Mouse (Mus musculus) fat pad, adult 2 months (tissue): ENCODE measurements at regions not wholly inside any gene's neighbourhood (a gene's known extent, or its start where the extent isn't known, plus 50 kb on each side); places are given as distances from the start of the nearest gene placed in this dataset.
"Not testable (repeated sequence)": the region's sequence is repeated elsewhere in the genome, so short reads cannot be mapped to it uniquely, and the experiment has no call there.

Source experiments
- DNase-seq: peaks from one replicate; pipeline ENCODE4 v3.0.0-alpha.2; 2011; ENCODE audit warnings: low read depth, low spot score; ENCODE audit errors: extremely low read depth

DNA sequence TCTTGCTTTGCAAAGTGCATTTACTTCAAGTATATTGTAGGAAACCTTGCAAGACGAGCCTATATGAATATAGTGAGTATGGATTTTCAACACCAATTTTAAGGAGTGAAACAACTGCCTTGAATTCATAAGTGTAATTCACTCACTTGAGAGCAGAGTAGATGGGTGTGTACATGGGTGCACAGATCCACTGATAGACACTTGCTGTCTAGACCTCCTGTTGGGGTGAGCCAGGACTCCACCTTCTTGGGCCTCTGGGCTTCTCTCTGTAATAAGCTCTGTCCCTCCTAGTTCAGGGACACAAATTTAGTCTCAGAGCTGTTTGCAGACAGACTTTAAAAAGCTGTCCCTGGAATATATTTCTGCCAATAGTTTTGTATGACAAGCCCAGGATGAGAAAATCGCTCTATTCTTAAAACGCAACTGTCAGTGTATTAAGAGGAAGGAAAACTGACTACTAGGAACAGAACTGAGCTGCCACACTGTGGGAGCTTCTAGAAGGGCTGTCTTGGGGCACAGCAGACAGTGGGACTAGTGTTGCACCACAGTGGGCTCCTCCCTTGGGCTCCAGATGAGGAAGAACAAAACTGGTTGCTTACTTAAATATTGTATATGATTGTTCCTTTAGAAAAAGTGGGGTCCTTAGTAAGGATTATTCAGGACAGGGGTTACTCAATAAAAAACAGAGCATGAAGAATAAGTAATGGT is 395.7 kb upstream of the Id2 start:
- no peak for DNase-seq

DNA sequence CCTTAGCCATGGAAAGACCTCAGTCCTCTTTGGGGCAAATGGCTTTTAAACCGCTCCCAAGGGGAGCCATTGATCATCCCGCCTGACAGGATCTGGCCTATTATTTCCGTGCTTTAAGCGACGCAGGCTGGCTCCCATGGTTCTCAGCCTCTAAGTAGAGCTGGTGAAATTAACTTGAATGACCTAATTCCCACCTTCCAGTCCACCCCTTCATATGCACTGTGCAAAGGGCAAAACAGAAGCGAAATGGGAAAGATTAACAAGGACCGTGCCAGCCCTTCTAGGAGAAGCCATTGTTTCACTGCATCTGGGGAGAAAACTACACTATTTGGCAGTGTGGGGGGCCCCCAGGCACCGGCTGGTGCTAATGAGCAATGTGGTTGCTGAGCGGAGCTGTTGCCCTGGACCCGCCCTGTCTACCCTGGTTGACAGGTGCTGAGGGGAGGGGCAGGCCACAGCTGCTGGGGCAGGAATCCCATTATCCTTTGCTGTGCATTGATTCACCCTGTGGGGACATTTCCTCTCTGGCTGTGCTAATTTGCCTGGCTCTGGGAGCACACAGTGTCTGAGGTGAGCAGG is 378.3 kb upstream of the Id2 start:
- DNase-seq, result no peak

DNA sequence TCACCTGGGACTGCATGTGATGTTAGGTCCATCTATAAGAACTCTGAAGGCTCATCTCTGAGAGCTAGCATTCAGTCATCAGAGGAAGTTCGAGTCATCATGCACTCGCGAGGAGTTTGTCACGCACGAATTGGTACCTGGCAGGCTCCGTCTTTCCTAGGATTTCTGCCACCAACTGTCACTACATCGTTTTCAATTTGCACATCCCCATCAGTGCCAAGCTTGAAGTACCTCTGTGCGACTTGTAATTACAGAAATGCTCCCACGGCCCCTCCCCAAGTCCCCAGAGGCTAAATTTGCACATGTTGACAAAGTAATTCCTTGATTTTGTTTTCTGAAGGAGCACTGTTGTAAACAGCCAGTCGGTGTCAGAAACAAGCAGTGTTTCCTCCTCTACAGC is 372.2 kb upstream of the Id2 start:
- no peak for DNase-seq

DNA sequence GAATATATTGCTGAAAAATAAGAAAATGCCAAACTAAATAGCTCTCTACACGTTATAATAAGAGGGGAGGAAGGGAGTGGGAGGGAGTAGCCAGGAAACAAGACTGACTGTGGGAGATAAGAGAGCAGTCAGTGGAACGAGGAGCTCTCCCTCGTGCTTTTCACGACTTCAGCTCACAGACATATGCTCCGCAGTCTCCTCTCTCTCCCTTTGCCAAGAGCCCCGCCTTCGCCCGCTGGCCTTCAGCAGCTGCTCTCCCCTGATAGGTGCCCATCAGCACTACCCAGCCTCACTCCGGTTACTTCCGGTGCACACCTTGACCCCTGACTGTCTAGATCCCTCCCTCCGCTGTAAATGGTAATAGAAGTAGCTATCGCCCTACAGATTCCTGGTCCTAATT is 370.8 kb upstream of the Id2 start:
- no peak for DNase-seq

DNA sequence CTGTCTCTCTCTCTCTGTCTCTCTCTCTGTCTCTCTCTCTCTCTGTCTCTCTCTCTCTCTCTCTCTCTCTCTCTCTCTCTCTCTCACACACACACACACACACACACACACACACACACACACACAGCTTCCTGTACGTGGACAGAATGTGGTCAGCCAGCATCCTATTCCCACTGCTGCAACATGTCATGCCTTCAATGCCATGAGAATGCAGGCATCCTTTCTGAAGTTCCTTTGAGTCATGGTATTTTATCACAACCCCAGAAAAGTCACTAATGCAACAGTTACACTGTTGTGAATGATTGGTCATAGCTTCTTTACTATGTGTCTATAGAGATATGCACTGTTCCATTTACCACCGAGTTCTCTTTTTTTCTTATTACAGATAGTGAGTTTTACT is 365.8 kb upstream of the Id2 start:
- DNase-seq, result not testable (repeated sequence)

DNA sequence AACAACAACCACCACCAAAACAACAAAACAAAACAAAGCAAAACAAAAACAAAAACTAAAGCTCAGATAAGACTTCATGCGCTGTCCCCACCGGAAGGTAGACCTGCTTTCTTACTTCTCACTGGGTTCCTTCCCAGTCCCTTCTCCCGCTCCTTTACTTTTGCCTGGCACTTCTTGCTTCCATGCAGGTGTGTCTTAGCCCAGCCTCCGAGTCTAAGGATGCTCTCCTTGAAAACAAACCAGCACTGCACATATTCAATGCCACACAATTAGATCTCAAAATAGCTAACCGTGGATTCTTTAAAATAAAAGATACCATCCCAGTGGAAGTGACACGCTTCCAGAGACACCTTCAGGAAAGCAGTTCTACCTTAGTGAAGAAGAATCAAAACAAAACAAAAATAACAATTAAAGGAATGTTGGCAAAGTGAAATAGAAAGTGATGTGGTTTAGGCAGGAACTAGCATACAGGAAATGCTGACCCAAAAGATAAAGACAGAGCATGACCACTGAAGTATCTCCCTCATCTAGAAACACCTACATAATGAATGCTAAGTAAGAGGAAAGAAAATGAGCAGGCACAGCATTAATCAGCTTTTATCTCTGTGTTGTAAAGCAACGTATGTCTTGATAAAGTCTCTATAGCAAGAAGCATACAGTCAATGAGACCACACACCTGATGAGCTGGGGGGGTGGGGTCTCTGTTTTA is 358.5 kb upstream of the Id2 start:
- DNase-seq, result no peak

DNA sequence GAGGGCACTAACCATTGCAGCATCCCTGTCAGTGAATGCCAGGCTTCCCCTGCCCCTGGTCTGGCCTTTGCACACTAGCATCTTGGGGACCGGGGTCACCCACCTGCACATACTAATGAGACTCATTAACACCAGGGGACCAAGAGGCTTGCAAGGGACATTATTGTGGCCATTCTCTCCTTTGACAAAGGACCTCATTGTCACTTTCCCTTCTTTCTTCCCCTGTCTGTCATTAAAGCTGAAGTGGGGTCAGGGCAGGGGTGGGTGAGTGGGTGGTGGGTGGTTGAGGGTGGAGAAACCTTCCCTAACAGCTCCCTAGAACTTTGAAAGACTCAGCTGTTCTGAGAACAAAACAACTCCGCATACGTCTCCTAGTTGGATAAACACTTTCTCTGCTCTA is 356.4 kb upstream of the Id2 start:
- no peak for DNase-seq

DNA sequence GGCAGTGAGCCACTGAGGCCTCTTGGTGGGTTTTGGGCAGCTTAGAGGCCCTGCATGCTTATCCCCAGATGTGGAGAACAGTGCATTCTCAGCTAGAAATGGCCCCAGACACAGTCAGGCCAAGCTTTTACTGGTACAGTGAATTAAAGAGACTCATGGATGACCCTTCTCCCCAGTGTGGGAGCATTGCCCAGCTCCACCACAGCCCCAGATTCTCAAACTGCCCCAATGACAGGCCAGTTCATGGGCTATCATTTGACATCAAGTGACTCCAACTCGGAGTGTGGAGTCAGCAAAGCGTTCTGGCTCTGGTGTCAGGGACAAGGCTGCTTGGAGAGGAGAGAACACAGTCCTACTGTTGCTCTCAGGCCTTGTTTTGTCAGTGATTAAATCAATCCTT is 354.2 kb upstream of the Id2 start:
- no peak for DNase-seq

DNA sequence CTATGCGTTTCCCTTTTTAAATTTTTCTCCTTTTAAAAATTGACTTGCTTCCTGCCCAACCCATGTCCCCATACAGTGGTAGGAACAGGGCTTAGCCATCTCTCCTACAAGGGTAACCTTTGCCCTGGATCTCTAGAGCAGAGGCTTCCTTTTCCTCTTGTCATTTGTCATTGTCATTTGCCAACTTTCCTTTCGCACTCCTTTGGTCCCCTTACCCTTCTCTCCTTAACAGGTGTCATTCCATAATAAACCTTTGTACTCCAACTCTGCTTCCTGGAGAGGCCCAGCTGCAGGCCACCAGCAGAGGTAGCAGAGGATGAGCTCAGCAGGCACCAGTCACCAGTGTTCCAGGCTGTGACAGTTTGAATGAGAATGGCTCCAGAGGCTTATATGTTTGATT is 347.4 kb upstream of the Id2 start:
- DNase-seq, result no peak

DNA sequence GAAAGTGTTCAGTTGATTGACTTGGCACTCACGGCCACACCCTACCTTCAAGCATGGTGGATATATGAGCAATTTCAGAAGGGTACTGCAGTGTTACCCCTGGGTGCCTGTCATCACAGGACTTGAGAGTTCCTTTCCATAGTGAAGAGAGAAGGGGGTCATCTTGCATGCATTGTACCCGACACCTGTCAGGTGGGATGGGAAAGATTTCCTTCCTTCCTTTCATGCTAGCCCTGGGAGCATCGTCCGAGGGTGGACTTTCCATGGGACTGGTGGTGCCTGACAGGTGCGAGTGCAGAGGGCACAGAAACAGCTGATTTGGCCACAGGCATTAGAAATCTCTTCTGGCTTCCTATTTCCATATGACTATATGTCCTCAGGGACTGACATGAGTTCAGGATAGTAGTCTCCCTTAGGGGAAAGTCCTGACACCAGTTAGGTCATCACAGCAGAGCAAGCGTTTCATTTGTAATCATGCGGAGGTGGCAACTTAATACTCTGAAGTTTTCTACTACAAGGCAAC is 342.1 kb upstream of the Id2 start:
- no peak for DNase-seq

DNA sequence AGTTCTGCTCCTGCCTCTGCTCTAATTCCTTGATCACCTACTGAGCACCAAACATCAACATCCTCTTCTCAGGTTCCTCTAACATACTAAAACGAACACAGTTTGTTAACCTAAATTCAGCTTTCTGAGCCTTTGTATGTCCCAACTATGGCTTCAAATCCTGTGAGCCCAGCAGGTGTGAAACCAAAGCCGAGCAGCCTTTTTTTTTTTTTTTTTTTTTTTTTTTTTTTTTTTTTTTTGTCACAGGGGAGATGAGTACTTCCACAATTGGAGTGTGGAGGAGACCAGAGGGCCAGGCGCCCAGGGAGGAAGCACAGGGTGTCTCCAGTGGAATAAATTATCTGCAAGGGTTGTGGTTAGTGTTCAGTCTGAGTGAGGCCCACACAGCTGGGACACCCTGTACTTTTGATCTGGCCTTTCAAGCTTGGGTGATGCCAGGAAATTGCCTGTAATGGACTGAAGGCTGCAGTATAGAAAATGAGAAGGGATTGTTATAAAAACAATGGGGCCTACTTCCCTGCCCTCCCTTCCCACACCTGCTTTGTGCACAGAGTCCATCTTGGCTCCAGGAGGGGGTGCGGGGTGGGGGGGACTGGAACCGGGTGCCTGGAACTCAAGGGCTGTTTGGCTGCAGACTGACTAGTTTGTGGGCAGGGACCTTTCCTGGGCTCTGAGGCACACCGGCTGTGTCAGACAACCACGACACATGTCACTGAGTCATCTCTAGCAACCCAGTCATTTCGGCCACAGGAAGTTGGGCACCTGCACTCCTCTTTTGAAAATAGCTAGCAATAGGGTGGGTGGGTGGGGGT is 341.5 kb upstream of the Id2 start:
- no peak for DNase-seq

DNA sequence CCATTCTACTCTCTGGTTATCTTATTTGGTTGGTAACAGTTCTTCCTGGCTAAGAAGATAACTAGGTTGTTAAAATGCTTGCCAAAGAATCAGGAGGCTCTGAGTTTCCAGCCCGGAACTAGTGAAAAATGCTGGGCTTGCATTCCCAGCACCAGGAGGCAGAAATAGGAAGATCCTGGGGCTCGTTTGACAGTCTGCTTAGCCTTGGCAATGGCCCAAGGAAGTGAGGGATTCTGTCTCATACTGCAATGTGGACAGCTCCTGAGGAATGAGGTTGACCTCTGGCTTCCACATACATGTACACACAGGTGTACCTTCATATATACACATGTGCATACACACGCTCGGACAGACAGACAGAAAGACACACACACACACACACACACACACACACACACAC is 340.6 kb upstream of the Id2 start:
- no peak for DNase-seq

DNA sequence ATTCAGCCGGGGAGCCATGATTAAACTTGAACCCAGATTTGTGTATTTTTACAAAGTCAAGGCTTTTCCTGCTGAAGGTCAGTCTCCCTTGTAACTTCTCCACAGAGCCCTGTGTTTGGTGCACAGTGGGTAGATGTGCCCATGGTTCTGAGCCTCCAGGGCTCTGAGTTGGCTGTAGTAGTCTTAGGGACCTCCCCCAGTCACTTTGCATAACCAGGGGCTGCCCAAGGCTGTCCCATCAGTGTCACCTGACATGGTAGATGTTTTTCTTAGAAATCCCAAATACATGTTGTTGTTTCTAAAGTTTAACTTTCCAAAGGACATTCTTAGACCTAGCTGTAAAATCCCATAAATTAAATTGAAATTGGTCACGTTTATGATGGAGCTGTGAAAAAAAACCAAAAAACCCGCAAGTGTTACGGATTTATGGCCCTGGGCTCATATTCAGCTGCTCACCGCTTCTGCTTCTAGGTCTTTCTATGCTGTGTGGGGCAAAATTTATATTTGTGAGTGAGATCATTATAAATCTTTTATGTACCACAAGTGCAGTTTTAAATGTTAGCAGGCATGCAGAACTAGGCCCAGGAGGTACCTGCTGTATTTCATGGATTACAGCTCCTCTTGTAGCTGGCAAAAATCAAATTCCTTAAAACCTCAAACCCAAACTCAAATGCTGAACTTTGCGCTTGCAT is 339.4 kb upstream of the Id2 start:
- DNase-seq, result no peak

DNA sequence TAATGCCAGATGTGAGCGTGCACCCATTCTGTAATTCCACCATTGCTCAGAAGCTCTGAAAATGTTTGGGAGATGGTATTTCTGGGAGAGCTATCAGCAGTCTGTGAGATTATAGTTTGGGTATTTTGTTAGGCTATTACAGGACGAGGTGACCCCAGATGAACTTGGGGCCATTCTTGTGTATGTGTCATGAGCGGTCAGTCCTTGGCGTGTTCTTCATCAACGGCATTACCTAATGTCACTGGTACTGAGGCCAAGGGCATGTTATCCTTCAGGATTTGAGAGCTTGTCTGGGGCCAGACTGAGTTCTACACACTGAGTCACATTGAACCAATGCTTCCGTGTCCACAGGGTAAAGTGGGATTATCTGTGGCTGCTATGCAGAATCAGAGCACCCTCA is 335.9 kb upstream of the Id2 start:
- no peak for DNase-seq

DNA sequence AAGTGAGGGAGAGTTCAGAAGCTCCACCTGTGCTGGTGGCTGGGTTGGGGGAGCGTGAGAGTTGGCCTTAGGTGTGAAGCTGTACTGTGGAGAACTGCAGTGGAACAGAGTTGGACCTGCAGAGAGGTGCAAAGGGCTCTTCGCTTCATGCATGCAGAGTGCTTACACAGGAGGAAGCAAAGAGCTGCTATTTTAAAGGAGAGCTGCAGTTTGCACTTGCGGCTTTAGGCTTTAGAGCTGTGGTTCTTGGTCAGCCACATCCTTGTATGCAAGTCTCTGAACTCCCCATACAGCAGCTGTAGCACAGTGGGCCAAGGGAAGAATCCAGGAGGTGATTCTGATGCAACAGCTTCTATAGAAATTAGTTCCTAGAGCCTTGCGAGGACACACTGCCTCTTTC is 334.0 kb upstream of the Id2 start:
- no peak for DNase-seq

DNA sequence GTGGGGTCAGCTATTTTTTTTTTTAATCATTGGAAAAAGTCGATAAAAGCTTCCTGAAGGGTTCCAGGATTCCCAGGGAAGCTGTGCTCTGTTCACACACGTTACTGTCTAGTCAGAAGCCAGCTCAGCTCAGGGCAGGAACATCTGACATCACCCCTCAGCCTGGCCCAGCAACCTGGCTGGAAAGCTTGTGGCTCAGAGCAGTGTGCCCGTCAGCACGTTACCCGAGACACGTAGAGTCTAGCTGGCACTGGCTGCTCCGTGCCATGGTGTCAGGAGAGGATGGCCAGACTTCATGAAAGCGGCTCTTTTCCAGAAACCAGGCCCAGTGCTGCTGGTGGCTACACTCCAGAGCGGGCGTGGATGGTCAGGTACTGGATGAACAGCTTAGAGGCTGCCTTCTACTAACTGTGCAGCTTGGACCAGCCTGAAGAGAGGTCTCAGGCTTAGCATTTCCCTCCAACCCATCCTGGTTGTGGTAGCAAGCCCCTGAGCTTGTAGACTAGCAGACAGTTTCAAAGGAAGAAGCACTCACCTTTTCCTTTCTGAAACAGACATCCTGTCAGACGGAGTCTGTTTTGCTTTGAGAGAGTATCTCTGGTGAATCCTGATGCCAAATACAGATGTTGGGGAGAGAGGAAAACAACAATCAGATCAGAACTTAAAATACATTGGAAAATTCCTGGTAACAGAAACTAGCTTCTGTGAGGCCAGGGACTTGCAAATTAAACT is 331.1 kb upstream of the Id2 start:
- no peak for DNase-seq

DNA sequence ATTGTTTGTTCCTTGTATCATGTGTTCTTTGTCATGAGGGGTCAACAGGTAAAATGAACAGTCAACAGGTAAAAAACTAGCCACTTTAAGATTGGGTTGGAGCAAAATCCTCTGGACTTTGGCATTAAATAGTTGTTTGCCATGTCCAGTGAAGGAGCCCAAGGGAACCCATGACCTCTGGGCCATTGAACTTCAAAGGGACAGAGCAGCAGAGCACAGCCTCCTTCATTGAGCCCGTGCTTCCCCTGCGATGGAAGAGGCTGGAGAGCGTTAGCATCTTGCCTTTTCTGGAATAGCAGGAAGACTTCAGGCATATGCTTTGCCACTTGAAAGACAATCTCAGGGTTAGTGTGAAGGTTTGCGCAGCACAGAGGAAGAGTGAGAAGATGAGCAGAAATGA is 320.4 kb upstream of the Id2 start:
- no peak for DNase-seq

DNA sequence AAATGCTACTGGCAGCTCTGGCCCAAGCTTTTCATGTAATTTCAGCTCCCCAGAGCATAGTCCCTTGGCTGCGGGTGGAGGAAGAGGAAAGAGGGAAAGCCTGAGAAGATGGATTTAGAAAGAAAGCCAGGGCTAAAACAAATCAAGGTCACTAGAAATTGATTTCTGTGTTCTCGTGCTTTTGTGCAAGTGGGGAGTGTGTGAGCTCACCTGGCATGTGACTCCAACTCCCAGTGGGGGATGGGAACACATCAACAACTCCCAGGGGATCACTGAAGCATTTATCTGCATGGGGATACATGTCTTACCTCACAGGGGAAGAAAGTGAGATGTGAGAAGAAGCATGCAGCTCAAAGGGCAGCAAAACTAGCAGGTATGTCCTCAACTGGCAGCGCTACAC is 319.6 kb upstream of the Id2 start:
- DNase-seq, result no peak

DNA sequence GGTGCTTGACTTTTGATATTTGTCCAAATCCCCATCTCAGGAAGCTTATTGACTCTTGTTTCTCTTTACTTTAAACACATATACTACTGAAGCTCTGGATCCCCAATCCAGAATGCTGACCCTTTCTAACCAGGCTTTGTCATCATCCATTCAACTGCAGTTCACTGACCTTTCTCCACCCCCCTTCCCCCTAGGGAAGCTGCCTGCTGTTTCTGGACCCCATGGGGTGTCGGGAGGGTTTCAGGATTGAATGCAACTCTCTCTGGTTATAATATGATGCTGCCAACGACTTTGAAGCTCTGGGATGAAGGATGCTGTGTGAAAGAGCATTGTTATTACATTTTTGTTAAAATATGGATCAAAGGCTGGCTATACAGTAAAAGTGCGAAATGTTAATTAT is 318.7 kb upstream of the Id2 start:
- DNase-seq, result no peak

DNA sequence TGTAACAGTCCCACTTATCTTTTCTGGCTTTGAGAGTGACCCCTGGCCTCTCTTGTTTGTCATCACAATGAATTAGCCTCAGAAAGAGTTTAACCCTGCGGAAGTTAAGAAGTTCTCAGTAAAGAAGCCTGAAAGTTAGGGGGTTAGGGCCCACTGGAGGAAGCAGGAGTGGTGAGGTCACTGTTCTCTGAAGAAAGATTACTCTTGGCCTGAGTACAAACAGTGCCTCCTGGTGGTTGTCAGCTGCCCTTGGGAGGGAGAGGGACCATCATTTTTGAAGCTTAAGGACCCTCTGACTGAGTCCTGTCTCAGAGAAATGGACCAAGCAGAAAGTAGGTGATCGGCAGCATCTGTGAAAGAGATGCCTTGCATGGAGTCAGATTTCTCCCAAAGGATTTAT is 318.3 kb upstream of the Id2 start:
- DNase-seq, result no peak
